Mouse (Mus musculus): ENCODE data around the gene Neurog1. TPM values are rescaled to one million over a fixed set of nuclear protein-coding genes. Genes with fewer than 3 reads are reported as not detected.

Neurog1 gene
- total RNA-seq, 4 experiments from 2014 or later, result 0.18 to 0.29 TPM; not detected in 2

GRCm38 (mm10) chr13:56221129-56221910 is 30.6 kb downstream of the Neurog1 start:
- no peak for DNase-seq (ENCODE audit: low spot score in 2 of 2)

- no peak for DNase-seq (ENCODE audit: low spot score in 2 of 2)
These were observed 32.7 kb downstream of the Neurog1 start for GRCm38 (mm10) chr13:56219254-56219653.

- DNase-seq (ENCODE audit: low spot score in 2 of 2), result no peak
These were observed 35.9 kb downstream of the Neurog1 start for GRCm38 (mm10) chr13:56216090-56216489.

GRCm38 (mm10) chr13:56214633-56215032 is 37.3 kb downstream of the Neurog1 start:
- DNase-seq (ENCODE audit: low spot score in 2 of 2), result no peak

GRCm38 (mm10) chr13:56209067-56209411 is 42.9 kb downstream of the Neurog1 start:
- no peak for DNase-seq (ENCODE audit: low spot score in 2 of 2)

- DNase-seq (ENCODE audit: low spot score in 2 of 2), result no peak
These were observed 43.5 kb downstream of the Neurog1 start for GRCm38 (mm10) chr13:56208225-56209066.

Other genes with a start within 250 kb of the Neurog1 start
- 100 to 1,000 TPM; 118 to 123 (median 120) TPM for gene H2afy, start 115.8 kb downstream of the Neurog1 start, total RNA-seq (2022)
- gene Tifab, start 73.3 kb downstream of the Neurog1 start, total RNA-seq (2022), result 1 to 10 TPM; 1.6 to 7.4 (median 3.9) TPM
- gene Cxcl14, start 44.4 kb upstream of the Neurog1 start, total RNA-seq (2022), result 100 to 1,000 TPM; 120 to 148 (median 129) TPM
- not detected for gene Gm3045, start 174.4 kb upstream of the Neurog1 start, total RNA-seq (2022)
- gene Slc25a48, start 186.2 kb upstream of the Neurog1 start, total RNA-seq (2022), result under 1 TPM; 0.09 to 0.25 (median 0.16) TPM
- not detected for gene Il9, start 230.1 kb upstream of the Neurog1 start, total RNA-seq (2022)

All from layer of hippocampus, adult 8-10 months (tissue).